Mouse (Mus musculus): Measurements from ENCODE around the gene Tex2. TPM values are rescaled to one million over a fixed set of nuclear protein-coding genes. Genes with fewer than 3 reads are reported as not detected.

Tex2 gene
- total and polyA plus RNA-seq, 2 experiments from 2014 or later, result 23.0 to 49.3 TPM

GRCm38 (mm10) chr11:106486866-106487732 is 126.1 kb downstream of the Tex2 start:
- TF ChIP-seq CTCF (IDR thresholded peaks at IDR 0.05; ENCODE audit: low read depth), result no peak
- H3K9ac ChIP-seq, result peak overlapping the region; percentile 76
- peak overlapping the region; percentile 86 for H3K4me2 ChIP-seq (ENCODE audit: low read depth)
- peak; percentile 82 for ATAC-seq
- H3K4me1 ChIP-seq (ENCODE audit: insufficient read depth), result peaks cover 7% of the 10 kb centered on the region; the same call in 1 of the 2 replicates
- no peaks in the 10 kb centered on the region for H3K27me3 ChIP-seq (ENCODE audit: insufficient read depth, low read length)
- DNase-seq, result no peak
- peak overlapping the region; percentile 94 for H3K4me3 ChIP-seq (ENCODE audit: low read depth, low read length)
- no peaks in the 10 kb centered on the region for H3K36me3 ChIP-seq (ENCODE audit: insufficient read depth)
- H3K27ac ChIP-seq (ENCODE audit: low read depth, low read length), result 0 out of 2 replicates have a peak overlapping the region, but pooled peaks have one; percentile 57
- no peaks in the 10 kb centered on the region for H3K9me3 ChIP-seq (ENCODE audit: low read length)
- under 1% methylated on average over 83 of the region's 86 CpGs for WGBS

GRCm38 (mm10) chr11:106486042-106486865 is 127.0 kb downstream of the Tex2 start:
- ATAC-seq (no peak), DNase-seq (no peak)
- Histone ChIP-seq H3K4me2 (ENCODE audit: low read depth) (peak overlapping the region; percentile 86), H3K36me3 (ENCODE audit: insufficient read depth) (no peaks in the 10 kb centered on the region), H3K9ac (peak overlapping the region; percentile 76; the same call in 1 of the 2 replicates), H3K27ac (ENCODE audit: low read depth, low read length) (no peak overlapping the region), H3K27me3 (ENCODE audit: insufficient read depth, low read length) (no peaks in the 10 kb centered on the region), H3K4me3 (ENCODE audit: low read depth, low read length) (peak overlapping the region; percentile 94), H3K4me1 (ENCODE audit: insufficient read depth) (peaks cover 7% of the 10 kb centered on the region; the same call in 1 of the 2 replicates), H3K9me3 (ENCODE audit: low read length) (no peaks in the 10 kb centered on the region)
- WGBS, result 44% methylated on average over 16 of the region's 16 CpGs
- no peak for TF ChIP-seq CTCF (IDR thresholded peaks at IDR 0.05; ENCODE audit: low read depth)

- no peak overlapping the region for H3K9ac ChIP-seq
- ATAC-seq, result no peak
- H3K4me3 ChIP-seq (ENCODE audit: low read depth, low read length), result no peak overlapping the region
- no peaks in the 10 kb centered on the region for H3K9me3 ChIP-seq (ENCODE audit: low read length)
- no peaks in the 10 kb centered on the region for H3K27me3 ChIP-seq (ENCODE audit: insufficient read depth, low read length)
- 92% methylated on average over 4 of the region's 4 CpGs for WGBS
- no peaks in the 10 kb centered on the region for H3K36me3 ChIP-seq (ENCODE audit: insufficient read depth)
- no peak for DNase-seq
- no peak for TF ChIP-seq CTCF (IDR thresholded peaks at IDR 0.05; ENCODE audit: low read depth)
- H3K4me2 ChIP-seq (ENCODE audit: low read depth), result no peak overlapping the region
- no peak overlapping the region for H3K27ac ChIP-seq (ENCODE audit: low read depth, low read length)
- H3K4me1 ChIP-seq (ENCODE audit: insufficient read depth), result peaks cover 7% of the 10 kb centered on the region; the same call in 1 of the 2 replicates
Observed at GRCm38 (mm10) chr11:106485611-106486010, 127.6 kb downstream of the Tex2 start.

GRCm38 (mm10) chr11:106484875-106485274 is 128.3 kb downstream of the Tex2 start:
- DNase-seq (no peak), ATAC-seq (no peak)
- Histone ChIP-seq H3K9me3 (ENCODE audit: low read length) (no peaks in the 10 kb centered on the region), H3K9ac (no peak overlapping the region), H3K36me3 (ENCODE audit: insufficient read depth) (no peaks in the 10 kb centered on the region), H3K4me3 (ENCODE audit: low read depth, low read length) (no peak overlapping the region), H3K27ac (ENCODE audit: low read depth, low read length) (no peak overlapping the region), H3K4me2 (ENCODE audit: low read depth) (no peak overlapping the region), H3K27me3 (ENCODE audit: insufficient read depth, low read length) (no peaks in the 10 kb centered on the region), H3K4me1 (ENCODE audit: insufficient read depth) (peaks cover 7% of the 10 kb centered on the region; the same call in 1 of the 2 replicates)
- TF ChIP-seq CTCF (IDR thresholded peaks at IDR 0.05; ENCODE audit: low read depth), result no peak
- WGBS, result 96% methylated on average over 4 of the region's 4 CpGs

- no peak overlapping the region for H3K4me2 ChIP-seq (ENCODE audit: low read depth)
- ATAC-seq (no peak), DNase-seq (no peak)
- no peaks in the 10 kb centered on the region for H3K36me3 ChIP-seq (ENCODE audit: insufficient read depth)
- no peaks in the 10 kb centered on the region for H3K27me3 ChIP-seq (ENCODE audit: insufficient read depth, low read length)
- no peak overlapping the region for H3K4me3 ChIP-seq (ENCODE audit: low read depth, low read length)
- TF ChIP-seq CTCF (IDR thresholded peaks at IDR 0.05; ENCODE audit: low read depth), result no peak
- no peaks in the 10 kb centered on the region for H3K9me3 ChIP-seq (ENCODE audit: low read length)
- H3K27ac ChIP-seq (ENCODE audit: low read depth, low read length), result no peak overlapping the region
- WGBS, result 90% methylated on average over 8 of the region's 8 CpGs
- H3K4me1 ChIP-seq (ENCODE audit: insufficient read depth), result peaks cover 4% of the 10 kb centered on the region; the same call in 1 of the 2 replicates
- H3K9ac ChIP-seq, result no peak overlapping the region
Observed at GRCm38 (mm10) chr11:106482867-106483266, 130.4 kb downstream of the Tex2 start.

GRCm38 (mm10) chr11:106481651-106482050 is 131.6 kb downstream of the Tex2 start:
- ATAC-seq (no peak), DNase-seq (no peak)
- Histone ChIP-seq H3K4me3 (ENCODE audit: low read depth, low read length) (no peak overlapping the region), H3K36me3 (ENCODE audit: insufficient read depth) (no peaks in the 10 kb centered on the region), H3K9me3 (ENCODE audit: low read length) (no peaks in the 10 kb centered on the region), H3K27me3 (ENCODE audit: insufficient read depth, low read length) (no peaks in the 10 kb centered on the region), H3K4me1 (ENCODE audit: insufficient read depth) (peaks cover 4% of the 10 kb centered on the region; the same call in 1 of the 2 replicates), H3K27ac (ENCODE audit: low read depth, low read length) (no peak overlapping the region), H3K4me2 (ENCODE audit: low read depth) (no peak overlapping the region), H3K9ac (no peak overlapping the region)
- no peak for TF ChIP-seq CTCF (IDR thresholded peaks at IDR 0.05; ENCODE audit: low read depth)
- WGBS, result 85% methylated on average over 4 of the region's 4 CpGs
